8 mouse cellular contexts compared by ENCODE assay signal in genomic region chr3:34019540-34020381, GRCm38 (mm10). TPM values are rescaled to one million over a fixed set of nuclear protein-coding genes. Genes with fewer than 3 reads are reported as not detected.
DNase-seq lines count a peak whose midpoint lies in the region; TF ChIP-seq lines count a peak whose summit lies in the region.

Gene Fxr1 (plus strand): TSS chr3:34019943.

- peak within 1 kb of the TSS; percentile 97 for H3K4me3 ChIP-seq in left cerebral cortex, adult 2 months
- H3K4me3 ChIP-seq in macrophage (ENCODE audit: inconsistent target), result peak within 1 kb of the TSS; percentile 64

- no peaks in the 10 kb centered on the region for H3K36me3 ChIP-seq in macrophage (ENCODE audit: inconsistent target)

- no peak; the same call in 1 of the 2 replicates for TF ChIP-seq CTCF in left cerebral cortex, adult 2 months (IDR thresholded peaks at IDR 0.05)

- DNase-seq in adrenal gland, adult (ENCODE audit: inconsistent age in 2 of 2, low spot score in 1 of 2), result peak; percentile 93 to 96
- DNase-seq in embryo, embryonic 10 days (ENCODE audit: low spot score), result peak; percentile 85
- DNase-seq in gastrocnemius, postnatal 10 days, result peak; percentile 85
- peak; percentile 42 for DNase-seq in hindlimb bud, embryonic 11.5 days (ENCODE audit: extremely low spot score, low read depth, low spot score)
- peak; percentile 81 to 86 for DNase-seq in left cerebral cortex, adult 2 months (ENCODE audit: extremely low spot score in 1 of 2, low spot score in 2 of 2)
- DNase-seq in retina, postnatal 7 days (ENCODE audit: low read depth, low spot score), result peak; percentile 83
- peak; percentile 81 to 84 for DNase-seq in urinary bladder, adult 18-20 months (ENCODE audit: low spot score in 2 of 2)

- WGBS in macrophage (ENCODE audit: missing documents), result 2% methylated on average over 67 of the region's 97 CpGs

- intact Hi-C loops in left cerebral cortex, adult 2 months (cut with DNase I), result no loop called here

- peaks cover 43% of the 10 kb centered on the region for H3K79me2 ChIP-seq in macrophage (ENCODE audit: inconsistent target)

- H3K27ac ChIP-seq in left cerebral cortex, adult 2 months, result peak within 1 kb of the TSS; percentile 92
- peak within 1 kb of the TSS; percentile 36 for H3K27ac ChIP-seq in macrophage

RNA-seq across cellular contexts. Expression of gene Fxr1, which starts in this region (rescaled TPM):
- 100 to 1,000 TPM; 419 to 429 TPM for total RNA-seq in gastrocnemius, postnatal 10 days (2021)
- total RNA-seq in left cerebral cortex, adult 2 months (2021), result 10 to 100 TPM; 73.3 to 77.4 TPM
- 100 to 1,000 TPM; 155 to 264 (median 217) TPM for total RNA-seq in macrophage (2018; cell fraction: chromatin; rRNA removed)
- 100 to 1,000 TPM in 14 of 26 experiments, 10 to 100 TPM in 12; 87.2 to 124 (median 107) TPM for total RNA-seq in macrophage (2018; cell fraction: cytosol; rRNA removed)
- total RNA-seq in macrophage (2018; cell fraction: nucleus; rRNA removed), result 100 to 1,000 TPM; 109 to 214 (median 144) TPM
- 77.5 to 114 TPM (median 87.0 TPM) in 3 replicates for polyA plus RNA-seq in macrophage (2018)

Comparison
In these comparisons a context has a peak if more than half of its experiments do, and no peak if none do; other contexts are left out.
1. Peak in every context shown above with its lines: DNase-seq, H3K4me3 ChIP-seq and H3K27ac ChIP-seq.
2. RNA of gene Fxr1 (total RNA-seq): 419 to 429 TPM in gastrocnemius, postnatal 10 days; 73.3 to 77.4 TPM in left cerebral cortex, adult 2 months; every median in the first group is over 4 times any median in the second.
3. DNase-seq: peak in every context shown above with its lines; median percentile 94 in adrenal gland, adult; 85 in embryo, embryonic 10 days; 85 in gastrocnemius, postnatal 10 days; 84 in left cerebral cortex, adult 2 months; 83 in retina, postnatal 7 days; 82 in urinary bladder, adult 18-20 months; 42 in hindlimb bud, embryonic 11.5 days.